In genomic region chr10:67095798-67096620, GRCm38 (mm10) we compare ENCODE assay signal across 8 mouse cellular contexts. TPM values are rescaled to one million over a fixed set of nuclear protein-coding genes. Genes with fewer than 3 reads are reported as not detected.
DNase-seq lines count a peak whose midpoint lies in the region; ATAC-seq lines count a peak whose summit lies in the region.

Jmjd1c (plus strand) TSS chr10:67096125.

- H3K27me3 ChIP-seq in embryonic facial prominence, embryonic 10.5 days (replicated peaks; ENCODE audit: low read depth, poor library complexity, severe bottlenecking): no peaks in the 10 kb centered on the region
- no peaks in the 10 kb centered on the region for H3K27me3 ChIP-seq in intestine, embryonic 15.5 days (replicated peaks)
- H3K27me3 ChIP-seq in midbrain, embryonic 10.5 days (ENCODE audit: low read depth, poor library complexity, severe bottlenecking): no peaks in the 10 kb centered on the region

- H3K36me3 ChIP-seq in embryonic facial prominence, embryonic 10.5 days (replicated peaks): peaks cover 4% of the 10 kb centered on the region
- H3K36me3 ChIP-seq in intestine, embryonic 15.5 days: no peaks in the 10 kb centered on the region
- H3K36me3 ChIP-seq in midbrain, embryonic 10.5 days: peaks cover 18% of the 10 kb centered on the region

- ATAC-seq in intestine, embryonic 15.5 days: peak; percentile 89

- peaks cover 46% of the 10 kb centered on the region for H3K4me1 ChIP-seq in embryonic facial prominence, embryonic 10.5 days
- H3K4me1 ChIP-seq in intestine, embryonic 15.5 days (replicated peaks): peaks cover 21% of the 10 kb centered on the region
- H3K4me1 ChIP-seq in midbrain, embryonic 10.5 days: peaks cover 43% of the 10 kb centered on the region

- peak within 1 kb of the TSS; percentile 64 for H3K4me2 ChIP-seq in intestine, embryonic 15.5 days (replicated peaks)

- peak within 1 kb of the TSS; percentile 91 for H3K4me3 ChIP-seq in embryonic facial prominence, embryonic 10.5 days
- H3K4me3 ChIP-seq in intestine, embryonic 15.5 days (replicated peaks): peak within 1 kb of the TSS; percentile 96
- H3K4me3 ChIP-seq in midbrain, embryonic 10.5 days: peak within 1 kb of the TSS; percentile 89

- intact Hi-C loops in left cerebral cortex, postnatal 36 days (cut with DNase I): loop anchor here (1.0 to 5.0 kb wide), 5 partner anchors 31 to 176 kb away; no protein-coding TSS in a partner anchor

- no peaks in the 10 kb centered on the region for H3K9me3 ChIP-seq in embryonic facial prominence, embryonic 10.5 days
- no peaks in the 10 kb centered on the region for H3K9me3 ChIP-seq in intestine, embryonic 15.5 days
- H3K9me3 ChIP-seq in midbrain, embryonic 10.5 days (replicated peaks): no peaks in the 10 kb centered on the region

- H3K27ac ChIP-seq in embryonic facial prominence, embryonic 10.5 days (replicated peaks): peak within 1 kb of the TSS; percentile 99
- H3K27ac ChIP-seq in intestine, embryonic 15.5 days: peak within 1 kb of the TSS; percentile 100
- peak within 1 kb of the TSS; percentile 99 for H3K27ac ChIP-seq in midbrain, embryonic 10.5 days (replicated peaks)

- H3K9ac ChIP-seq in intestine, embryonic 15.5 days: peak within 1 kb of the TSS; percentile 97

- peak; percentile 83 for DNase-seq in 3134 (ENCODE audit: extremely low read depth, insufficient read length, low spot score)
- peak; percentile 84 for DNase-seq in adrenal gland, postnatal 10 days
- peak; percentile 89 for DNase-seq in embryonic facial prominence, embryonic 10.5 days (ENCODE audit: low spot score)
- DNase-seq in gastrocnemius, postnatal 4 days (ENCODE audit: low spot score in 2 of 2): peak; percentile 45 to 78
- peak; percentile 85 to 89 for DNase-seq in left cerebral cortex, postnatal 36 days (ENCODE audit: low spot score in 2 of 2)
- peak; percentile 90 for DNase-seq in midbrain, embryonic 10.5 days (ENCODE audit: low spot score)
- DNase-seq in spleen, adult 12 weeks (ENCODE audit: low spot score): peak; percentile 50

- WGBS in embryonic facial prominence, embryonic 10.5 days: under 1% methylated on average over 73 of the region's 73 CpGs
- WGBS in intestine, embryonic 15.5 days: 1% methylated on average over 73 of the region's 73 CpGs
- under 1% methylated on average over 68 of the region's 73 CpGs for WGBS in midbrain, embryonic 10.5 days

RNA-seq across cellular contexts. Expression of gene Jmjd1c, which starts in this region (rescaled TPM):
- total RNA-seq in adrenal gland, postnatal 10 days (2021): 10 to 100 TPM; 47.1 to 64.6 TPM
- polyA plus RNA-seq in embryonic facial prominence, embryonic 10.5 days (2016; fragmentation: Nextera tagmentation; extraction: Ambion mirVana): 33.1 and 34.9 TPM in 2 replicates
- total RNA-seq in gastrocnemius, postnatal 4 days (2021): 10 to 100 TPM; 61.0 to 70.4 TPM
- polyA plus RNA-seq in intestine, embryonic 15.5 days (2015; fragmentation: Nextera tagmentation; extraction: Ambion mirVana): 33.5 and 36.2 TPM in 2 replicates
- total RNA-seq in left cerebral cortex, postnatal 36 days (2021): 10 to 100 TPM; 71.2 to 96.3 TPM
- polyA plus RNA-seq in midbrain, embryonic 10.5 days (2016; fragmentation: Nextera tagmentation; extraction: Ambion mirVana): 27.1 and 28.4 TPM in 2 replicates

Comparison
In these comparisons a context has a peak if more than half of its experiments do, and no peak if none do; other contexts are left out.
1. Peak in every context shown above with its lines: DNase-seq, ATAC-seq, H3K4me3 ChIP-seq and H3K27ac ChIP-seq.